Mouse (Mus musculus) frontal cortex, adult (tissue): ENCODE measurements around the gene Rgs10.
A peak's percentile ranks its signal among the peaks of the same experiment; 100 is the strongest.

ENCODE experiments used
- ATAC-seq: cut with Nextera tagmentation; 2 replicates; pipeline ENCODE4 v1.9.2; 2017; ENCODE audit warnings: mild to moderate bottlenecking, moderate library complexity, mixed read lengths; ENCODE audit not compliant: low TSS enrichment

Rgs10 gene

DNA sequence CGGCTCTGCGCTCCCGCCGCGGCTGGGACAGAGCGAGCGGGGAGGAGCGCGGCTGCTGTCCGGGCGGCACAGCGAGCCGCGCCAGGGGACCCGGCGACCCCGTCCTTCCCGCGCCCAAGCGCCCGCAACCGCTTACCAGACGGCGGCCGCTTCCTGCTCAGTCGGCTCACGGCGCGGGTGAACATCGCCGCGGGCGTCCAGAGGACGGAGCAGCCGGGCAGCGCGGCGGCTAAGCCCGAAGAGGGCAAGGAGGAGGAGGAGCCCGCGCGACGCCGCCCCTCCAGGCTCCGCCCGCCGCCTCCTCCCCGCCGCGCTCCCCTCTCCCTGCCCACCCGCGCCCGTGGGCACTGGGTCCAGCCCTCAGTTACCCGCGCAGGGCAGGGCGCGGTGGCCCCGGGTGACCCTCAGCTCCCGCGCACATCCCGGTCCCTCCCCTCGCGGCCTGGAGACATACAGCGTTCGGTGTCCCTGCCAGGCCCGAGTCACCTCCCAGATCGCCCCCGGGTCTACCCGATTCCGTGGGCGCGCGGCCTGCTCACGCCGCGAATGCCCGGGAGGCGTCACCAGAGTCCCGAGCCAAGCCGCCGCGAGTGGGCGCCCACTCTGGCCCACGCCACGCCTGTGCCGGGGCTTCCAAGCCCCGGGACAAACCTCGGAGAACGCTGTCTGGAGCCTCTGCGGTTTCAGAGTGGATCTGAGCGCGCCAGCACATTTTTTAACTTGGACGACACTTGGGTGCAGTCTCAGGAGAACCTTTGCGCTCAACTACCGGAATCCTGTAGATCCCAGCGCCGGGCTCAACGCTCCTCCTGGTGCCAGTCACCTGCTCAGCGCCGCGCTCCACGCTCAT is at the start of gene Rgs10:
Gene Rgs10, minus strand, starts transcription at position 829 of the 850 bp plus-strand sequence.
- ATAC-seq = peak; percentile 82

DNA sequence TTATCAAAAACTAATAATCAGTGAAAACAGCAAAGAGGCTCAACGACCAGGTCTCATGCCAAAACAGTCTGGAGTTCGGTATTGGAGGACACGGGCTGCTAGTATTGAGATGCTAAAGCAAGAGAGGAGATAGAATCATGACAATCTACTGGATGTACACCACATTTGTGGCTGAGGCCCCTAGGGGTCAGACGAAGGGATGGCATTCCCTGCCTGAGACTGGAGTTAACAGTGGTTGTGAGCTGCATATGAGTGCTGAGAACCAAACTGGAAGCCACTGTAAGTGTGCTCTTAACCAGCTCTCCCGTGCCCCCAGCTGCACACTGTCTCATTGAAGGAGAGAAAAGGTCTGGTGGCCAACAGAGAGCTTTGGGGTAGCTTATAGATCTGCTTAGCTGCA is 43.8 kb upstream of the Rgs10 start:
- ATAC-seq = no peak

DNA sequence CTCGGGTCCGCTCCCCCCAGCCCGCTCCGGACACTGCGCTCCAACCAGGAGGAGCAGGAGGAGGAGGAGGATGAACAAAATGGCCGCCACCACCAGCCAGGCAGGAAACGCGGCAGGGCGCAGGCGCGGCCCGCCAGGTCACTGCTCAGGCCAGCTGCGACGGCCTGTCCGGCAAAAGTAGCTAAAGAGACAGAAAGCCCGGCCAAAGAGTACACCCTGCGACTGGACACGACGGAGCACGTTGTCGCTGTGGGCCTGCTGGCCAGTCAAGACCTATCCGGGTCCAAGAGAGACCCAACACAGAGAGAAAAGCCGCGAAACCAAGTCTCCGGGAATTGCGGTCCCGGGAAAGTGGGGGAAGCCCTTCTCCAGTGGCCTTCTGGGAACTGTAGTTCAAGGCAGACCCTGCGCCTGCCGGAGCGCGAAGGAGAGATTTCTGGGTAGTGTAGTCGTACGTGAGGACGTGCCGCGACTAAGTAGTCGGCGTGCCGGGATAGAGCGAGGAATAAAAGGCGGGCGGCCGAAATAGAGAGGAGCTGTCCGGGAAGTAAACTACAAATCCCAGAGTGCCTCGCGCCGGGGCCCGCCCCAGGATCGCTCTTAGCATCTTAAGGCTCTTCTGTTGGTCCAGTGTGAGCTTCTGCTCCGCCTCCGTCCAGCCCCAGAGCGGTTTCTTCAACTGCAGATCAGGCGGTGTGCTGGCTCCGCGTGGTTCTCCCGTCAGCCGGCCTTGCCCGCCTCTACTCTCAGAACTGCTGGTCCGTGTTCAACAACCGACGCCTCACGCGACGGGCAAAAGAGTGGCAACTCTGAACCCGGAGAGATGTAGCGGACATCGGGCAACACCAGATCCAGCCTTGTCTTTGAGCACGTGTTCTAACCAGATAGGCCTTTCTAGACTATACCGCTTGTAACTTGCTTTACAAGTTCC is 43.0 kb upstream of the Rgs10 start, which contains the start of gene Tial1:
Gene Tial1, minus strand, starts transcription at position 433 of the 931 bp plus-strand sequence.
- peak; percentile 98 for ATAC-seq

DNA sequence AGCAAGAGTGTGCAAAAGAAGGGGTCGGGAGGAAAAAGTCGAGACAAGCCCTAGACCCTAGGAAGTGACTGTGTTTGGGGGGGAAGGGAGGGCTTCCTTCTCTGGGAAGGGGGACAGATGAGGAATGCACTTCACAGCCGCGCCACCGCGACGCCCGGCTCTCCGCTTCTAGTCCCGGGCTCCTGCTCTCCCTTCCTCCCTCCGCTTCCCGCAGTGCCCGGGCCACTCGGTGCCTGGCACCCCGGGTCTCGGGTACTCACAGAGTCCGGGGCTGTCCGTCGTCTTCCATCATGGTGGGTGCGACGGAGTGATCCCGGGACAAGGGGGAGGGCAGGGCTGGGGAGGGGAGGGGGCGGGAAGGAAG is 42.3 kb upstream of the Rgs10 start:
- ATAC-seq = no peak

DNA sequence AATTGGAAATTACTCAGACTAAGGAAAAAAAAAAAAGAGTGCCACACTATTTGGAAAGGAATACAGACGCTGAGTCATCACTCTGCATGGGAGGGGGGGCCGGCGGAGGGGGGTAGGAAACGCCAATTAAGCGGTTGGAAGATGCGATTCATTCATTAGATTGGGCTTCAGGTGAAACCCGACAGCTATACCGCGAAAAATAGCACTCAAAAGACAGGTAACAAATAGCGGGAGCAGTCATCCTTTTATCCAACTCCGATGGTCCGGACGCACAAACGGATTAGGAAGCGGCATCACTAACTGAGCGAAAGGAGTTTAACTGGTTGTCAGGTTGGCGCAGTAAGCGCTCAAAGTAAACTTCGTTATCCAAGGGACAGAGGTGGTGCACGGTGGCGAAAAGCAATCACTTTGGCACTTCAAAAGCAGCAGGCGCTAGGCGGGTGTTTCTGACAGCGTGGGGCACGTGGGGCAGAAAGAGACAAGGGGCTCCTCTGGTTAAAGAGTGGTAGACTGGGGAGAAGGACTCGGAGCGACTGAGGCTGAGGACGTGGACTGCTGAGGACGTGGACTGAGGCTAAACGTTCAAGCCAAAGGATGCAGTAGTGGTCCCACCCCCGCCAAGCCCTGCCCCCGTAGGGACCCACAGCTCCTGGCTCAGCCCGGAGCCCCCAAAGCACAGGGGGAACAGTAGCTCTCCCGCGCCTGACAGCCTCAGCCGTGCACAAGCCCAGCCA is 41.7 kb upstream of the Rgs10 start:
- no peak for ATAC-seq

DNA sequence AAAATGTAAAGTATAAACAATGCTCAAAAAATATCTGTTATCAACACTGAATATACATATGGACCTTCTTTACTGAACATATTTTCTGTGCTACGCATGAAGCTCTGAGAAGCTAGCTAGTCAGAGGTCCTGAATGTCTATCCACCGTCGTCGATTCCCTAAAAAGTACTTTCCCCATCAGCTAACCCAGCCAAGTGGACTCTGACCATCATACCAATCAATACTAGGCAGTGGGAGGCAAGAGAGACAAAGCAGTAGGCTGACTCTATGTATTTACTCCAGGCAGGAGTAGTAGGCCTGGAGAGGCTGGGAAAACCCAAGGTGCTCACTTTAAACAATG is 41.2 kb upstream of the Rgs10 start:
- no peak for ATAC-seq

DNA sequence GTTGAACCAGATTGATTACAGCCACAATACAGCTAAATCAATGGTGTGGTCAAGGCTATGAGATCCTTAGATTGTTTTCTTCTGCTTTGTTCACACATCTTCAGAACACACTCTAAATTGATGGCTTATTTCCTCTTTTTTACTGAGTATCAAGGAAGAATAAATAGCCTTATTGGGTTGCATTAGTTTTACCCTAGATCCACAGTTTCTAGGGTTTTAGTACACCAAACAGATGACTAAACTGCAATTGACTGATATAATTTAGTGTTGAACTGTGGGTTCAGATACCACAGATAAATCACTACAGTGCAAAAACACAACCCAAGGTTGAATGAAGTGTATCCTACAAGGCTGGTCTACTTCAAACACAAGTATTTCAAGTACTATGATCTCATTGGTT is 39.5 kb upstream of the Rgs10 start:
- no peak for ATAC-seq

DNA sequence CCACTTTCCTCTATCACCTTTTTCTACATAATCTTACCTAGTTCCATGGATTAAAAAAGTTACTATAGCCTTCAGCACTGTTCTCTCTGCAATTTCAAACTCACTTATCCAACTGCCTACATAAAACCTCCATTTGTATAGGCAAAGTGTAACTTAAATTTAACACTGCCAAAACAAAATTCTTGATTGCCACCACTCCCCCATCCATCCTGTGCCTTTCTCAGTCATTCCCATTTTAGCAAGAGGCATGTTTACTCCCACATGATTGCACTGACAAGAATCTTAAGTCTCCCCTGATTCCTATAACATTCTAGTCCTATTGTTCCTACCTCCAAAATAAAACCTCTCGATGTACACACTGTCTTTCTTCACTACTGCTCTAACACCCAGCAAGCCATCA is 34.2 kb upstream of the Rgs10 start:
- ATAC-seq = no peak; the same call in 1 of the 2 replicates

DNA sequence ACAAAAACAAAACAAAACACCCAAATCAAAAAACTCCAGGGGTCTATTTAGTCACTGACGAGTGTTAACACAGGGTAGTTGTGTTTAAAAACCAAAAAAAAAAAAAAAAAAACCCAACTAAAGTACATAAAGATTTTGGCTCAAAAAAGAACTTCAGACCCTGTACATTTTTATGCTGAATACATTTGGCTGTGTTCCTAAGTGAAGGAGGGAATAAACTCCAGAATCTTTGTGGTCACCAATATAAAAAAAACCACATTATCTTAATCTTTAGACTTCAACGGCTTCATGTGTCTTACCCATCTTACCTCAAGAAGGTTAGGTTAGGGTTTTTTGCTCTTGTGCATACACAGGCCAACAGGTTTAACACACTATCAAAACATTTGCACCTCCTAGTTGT is 22.0 kb upstream of the Rgs10 start:
- no peak for ATAC-seq

DNA sequence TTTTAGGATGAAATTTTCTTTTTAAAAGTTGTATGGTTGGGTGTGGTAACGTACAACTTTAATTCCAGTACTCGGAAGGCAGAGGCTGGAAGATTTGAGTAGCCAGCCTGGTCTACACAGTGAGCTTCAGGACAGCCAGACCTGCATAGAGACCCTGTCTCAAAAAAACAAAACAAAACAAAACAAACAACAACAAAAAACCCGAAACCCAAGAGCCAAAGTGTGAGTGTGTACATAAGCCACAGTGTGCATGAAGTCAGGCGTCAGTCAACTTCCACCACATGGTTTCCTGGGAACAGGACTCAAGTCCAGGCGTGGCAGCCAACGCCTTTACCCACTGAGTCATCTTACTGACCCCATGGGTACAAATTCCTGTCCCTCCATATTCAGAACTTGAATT is 20.7 kb upstream of the Rgs10 start:
- no peak for ATAC-seq

DNA sequence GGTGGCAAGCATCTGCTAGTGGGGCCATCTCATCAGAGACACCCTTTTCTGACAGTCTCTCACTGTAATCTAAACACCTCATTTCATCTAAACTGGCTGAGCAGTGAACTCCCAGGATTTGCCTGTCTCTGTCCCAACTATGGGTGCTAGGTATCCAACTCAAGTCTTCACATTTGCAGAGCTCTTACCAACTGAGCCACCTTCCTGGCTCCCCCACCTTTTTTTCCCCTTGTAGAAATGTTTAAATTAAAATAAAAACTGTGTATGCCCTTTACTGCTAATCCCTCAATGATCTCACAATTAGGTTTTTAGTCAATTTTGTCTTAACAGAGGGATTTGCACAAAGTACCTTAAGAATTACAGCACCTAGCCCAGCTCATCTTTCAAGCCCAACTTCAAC is 19.6 kb upstream of the Rgs10 start:
- ATAC-seq = no peak

DNA sequence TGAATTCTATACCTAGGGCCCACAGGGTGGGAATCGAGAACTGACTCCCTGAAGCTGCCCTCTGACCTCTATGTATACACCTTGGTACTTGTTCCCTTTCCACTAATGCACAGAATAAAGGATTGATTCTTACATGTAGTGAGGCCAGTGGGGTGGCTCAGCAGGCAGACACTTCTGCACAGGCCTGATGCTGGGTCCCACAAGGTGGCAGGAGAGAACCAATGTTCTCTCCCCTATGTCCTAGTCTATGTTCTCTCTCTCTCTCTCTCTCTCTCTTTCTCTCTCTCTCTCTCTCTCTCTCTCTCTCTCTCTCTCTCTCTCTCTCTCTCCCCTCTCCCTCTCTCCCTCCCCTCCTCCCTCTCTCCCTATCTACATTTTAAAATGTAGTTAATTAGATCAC is 14.7 kb upstream of the Rgs10 start:
- no peak; the same call in 1 of the 2 replicates for ATAC-seq

DNA sequence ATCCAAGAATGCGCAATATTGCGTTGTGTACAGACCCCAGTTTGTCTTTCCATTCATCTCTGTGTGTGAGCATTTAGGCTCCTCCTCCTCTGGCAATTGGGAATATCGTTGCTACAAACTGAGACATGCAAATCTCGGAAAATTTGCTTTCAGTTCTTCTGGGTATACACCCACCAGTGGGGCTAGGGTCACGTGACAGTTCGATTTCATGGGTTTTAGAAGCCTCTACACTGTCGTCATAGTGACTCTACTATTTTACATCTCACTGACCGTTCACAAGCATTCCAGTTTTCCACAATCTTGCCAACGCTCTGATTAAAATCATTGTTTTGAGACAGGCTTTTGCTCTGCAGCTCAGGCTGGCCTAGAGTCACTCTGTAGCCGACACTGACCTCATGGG is 14.0 kb upstream of the Rgs10 start:
- ATAC-seq = no peak

DNA sequence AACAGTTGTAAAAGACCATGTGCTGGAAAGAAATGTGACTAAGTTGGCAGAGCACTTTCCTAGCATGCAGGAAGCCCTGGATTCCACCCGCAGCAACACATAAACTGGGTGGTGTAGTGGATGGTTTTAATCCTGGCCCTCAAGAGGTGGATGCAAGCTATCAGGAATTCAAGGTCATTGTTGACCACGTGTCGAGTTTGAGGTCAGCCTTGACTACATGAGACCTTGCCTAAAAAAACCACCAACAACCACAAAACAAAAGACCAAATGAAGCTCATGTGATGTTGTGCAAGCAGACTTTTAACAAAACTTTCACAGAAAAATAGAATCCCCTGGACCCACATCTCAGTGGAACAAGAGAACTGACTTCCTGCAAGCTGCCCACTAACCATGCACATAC is 3.9 kb upstream of the Rgs10 start:
- ATAC-seq = no peak

DNA sequence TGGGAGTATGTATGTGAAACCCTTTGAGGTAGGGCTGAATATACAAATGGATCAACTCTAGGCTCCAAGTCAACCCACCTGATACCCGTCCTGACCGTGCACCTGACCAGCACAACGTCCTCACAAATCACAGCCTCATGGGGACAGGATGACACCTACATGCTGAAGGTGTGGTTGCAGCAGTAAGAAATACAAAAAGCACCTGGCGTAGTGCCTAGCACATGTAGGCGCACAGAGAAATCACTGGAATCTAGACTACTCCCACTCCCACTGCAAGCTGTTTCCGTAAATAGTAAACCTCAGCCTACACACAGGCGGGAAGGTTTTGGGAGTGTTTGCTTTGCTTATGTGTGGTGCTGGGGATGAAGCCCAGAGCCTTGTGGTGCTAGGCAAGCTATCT is 3.1 kb upstream of the Rgs10 start:
- ATAC-seq = no peak

DNA sequence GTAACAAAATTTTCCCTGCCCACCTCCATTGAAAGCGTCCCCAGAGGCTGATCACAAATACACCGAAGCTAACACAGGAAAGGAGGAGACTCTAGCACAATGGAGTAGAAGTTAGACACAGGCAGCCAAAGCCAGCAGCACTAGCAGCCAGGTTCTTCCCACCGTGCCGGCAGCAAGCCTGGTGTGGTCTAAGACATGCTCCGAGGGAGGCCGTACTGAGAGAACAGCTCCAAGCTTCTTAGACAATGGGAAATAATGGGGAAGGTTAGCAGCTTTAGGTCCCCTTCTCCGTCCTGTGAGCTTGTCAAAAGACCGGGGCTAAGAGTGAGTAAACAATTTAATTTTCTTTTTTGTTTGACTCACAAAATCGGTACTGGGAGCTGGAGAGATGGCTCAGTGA is 1.1 kb upstream of the Rgs10 start:
- ATAC-seq = no peak

DNA sequence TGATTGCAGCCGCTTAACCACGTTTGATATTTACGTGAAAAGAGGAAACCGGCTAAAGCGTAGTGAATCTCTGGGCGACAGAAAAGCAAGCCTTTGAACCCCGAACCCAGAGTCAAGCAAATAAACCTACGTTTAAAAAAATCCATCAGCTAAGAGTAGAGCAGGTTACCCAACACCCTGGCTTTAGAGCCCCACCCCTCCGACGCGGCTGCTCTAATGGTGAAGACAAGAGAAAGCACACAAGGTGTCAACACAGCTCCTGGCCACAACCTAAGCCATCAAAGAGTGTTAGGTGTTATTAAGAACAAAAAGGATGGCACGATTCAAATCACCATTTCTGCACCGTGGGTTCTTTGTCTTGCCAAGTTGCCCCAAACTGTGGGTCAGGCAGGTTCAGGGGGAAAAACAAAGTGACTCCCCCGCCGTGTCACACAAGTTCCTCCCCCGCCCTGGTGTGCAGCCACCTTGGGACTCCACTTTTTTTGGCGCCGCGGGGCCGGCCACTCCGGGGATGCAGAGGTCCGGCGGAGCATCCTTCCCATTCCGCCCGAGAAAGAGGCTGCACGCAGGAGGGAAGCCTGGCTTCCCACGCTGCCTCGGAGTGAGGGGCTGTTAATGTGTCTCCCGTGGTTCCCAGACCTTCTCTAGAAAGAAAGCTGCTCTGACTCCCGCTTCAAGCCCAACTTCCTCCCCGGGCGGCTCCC is 1.2 kb downstream of the Rgs10 start:
- ATAC-seq = no peak

DNA sequence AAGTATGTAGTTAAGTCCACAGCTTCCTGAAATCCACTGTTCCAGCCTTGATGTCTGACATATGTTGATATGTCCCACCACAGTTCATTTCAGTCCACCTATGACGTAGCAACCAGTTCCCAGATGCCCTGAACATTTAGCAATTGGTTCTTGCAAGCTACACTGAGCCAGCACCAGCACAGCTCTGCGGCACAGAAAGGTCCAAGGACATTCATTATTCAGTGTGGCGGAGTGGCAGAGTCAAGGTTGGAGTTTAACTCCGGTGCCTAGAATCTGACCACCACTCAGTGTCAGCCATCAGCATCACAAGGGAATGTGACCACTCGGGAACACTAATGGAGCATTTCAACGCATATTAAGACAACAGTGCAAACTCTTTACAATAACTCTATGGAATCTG is 1.9 kb downstream of the Rgs10 start:
- no peak for ATAC-seq

DNA sequence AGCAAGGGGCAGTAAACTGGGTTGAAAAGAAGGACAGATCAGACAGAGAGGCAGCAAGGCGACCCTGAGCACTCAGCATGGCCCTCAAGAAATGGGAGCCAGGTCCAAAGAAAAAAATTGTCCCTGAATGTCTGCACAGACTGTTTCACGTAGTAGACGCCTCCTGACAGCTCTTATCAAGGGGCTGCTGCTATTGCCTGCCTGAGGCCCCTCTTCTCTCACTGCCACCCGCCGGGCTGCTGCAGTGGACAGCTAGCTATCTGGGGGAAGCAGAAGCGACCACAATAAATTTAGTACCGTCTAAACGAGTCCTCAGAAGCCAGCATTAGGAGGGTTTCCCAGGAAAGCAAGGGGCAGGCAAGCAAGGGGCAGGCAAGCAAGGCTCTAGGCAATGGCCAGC is 4.1 kb downstream of the Rgs10 start:
- ATAC-seq = no peak

DNA sequence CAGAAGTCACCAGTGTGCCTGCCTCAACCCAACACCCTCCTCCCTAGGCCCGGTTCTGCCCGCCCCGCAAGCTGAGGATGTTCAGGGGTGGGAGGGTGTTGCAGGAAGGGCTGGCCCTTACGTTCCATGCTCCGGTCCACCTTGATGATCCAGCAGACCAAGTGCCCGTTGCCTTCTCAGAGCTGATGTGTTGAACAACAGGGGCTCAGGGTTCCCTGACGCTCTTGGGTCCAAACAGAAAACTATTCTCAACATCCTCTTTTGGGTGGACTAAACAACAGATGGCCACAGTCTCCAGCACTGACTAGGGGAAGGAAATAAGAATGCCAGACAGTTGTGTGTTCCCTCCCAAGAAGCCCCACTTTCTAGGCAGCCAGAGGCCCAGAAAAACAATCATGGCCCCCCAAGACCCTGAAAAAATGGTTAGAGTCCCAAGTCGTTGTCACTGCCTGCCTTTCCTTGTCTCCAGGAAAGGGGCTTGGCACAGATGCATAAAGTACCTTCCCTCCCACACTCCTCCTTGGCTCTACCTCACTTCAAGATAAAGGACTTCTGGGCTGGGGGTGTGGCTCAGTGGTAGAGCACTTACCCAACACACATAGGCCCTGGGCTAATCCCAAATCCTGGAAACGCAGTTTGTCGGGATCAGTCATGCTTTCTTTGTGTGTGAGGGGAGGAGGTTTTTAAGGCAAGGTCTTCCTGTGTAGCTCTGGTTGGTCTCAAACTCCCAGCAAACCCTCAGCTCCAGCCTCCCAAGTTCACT is 6.3 kb downstream of the Rgs10 start:
- ATAC-seq = no peak; the same call in 1 of the 2 replicates
